Mouse (Mus musculus): Measurements from ENCODE around the gene 4930415O20Rik. TPM values are rescaled to one million over a fixed set of nuclear protein-coding genes. Genes with fewer than 3 reads are reported as not detected.

4930415O20Rik gene
- polyA plus RNA-seq, 1 experiment = 0.46 TPM

DNA sequence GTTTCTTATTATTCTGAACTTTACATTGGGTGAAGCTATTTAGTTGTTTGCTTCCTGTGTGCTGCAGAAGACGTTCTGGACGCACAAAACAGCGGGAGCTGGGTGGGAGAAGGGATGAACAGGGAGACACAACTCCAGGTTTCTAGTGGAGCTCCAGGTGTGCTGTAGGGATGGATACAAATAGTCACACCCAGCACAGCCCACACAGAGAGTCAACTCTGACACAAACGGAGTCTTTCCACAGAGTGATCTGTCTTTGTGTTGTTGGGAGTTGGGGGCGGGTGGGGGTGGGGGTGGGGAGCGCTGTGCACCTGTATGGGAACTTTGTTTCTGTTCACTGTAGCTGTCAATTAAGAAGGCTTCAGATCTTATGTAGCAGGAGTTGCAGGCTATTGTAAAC is 51.9 kb downstream of the 4930415O20Rik start:
- H3K4me1 ChIP-seq (ENCODE audit: control insufficient read depth, insufficient read depth, insufficient read length, low read length) = peaks cover 9% of the 10 kb centered on the region; the same call in 1 of the 2 replicates
- H3K36me3 ChIP-seq (ENCODE audit: control insufficient read depth, insufficient read depth, low read length) = no peaks in the 10 kb centered on the region
- WGBS = 62% methylated on average over 6 of the region's 6 CpGs
- TF ChIP-seq CTCF (IDR thresholded peaks at IDR 0.05; ENCODE audit: extremely low read depth, insufficient read length, insufficient replicate concordance, low read depth, low read length) = no peak
- no peak for TF ChIP-seq POLR2A (IDR thresholded peaks at IDR 0.05; ENCODE audit: low read depth, low read length)
- H3K4me3 ChIP-seq (ENCODE audit: low read depth, low read length) = no peak overlapping the region
- no peaks in the 10 kb centered on the region for H3K27me3 ChIP-seq (ENCODE audit: control insufficient read depth, insufficient read depth, low read length)
- H3K27ac ChIP-seq (ENCODE audit: insufficient read depth, low read depth, low read length) = no peak overlapping the region

DNA sequence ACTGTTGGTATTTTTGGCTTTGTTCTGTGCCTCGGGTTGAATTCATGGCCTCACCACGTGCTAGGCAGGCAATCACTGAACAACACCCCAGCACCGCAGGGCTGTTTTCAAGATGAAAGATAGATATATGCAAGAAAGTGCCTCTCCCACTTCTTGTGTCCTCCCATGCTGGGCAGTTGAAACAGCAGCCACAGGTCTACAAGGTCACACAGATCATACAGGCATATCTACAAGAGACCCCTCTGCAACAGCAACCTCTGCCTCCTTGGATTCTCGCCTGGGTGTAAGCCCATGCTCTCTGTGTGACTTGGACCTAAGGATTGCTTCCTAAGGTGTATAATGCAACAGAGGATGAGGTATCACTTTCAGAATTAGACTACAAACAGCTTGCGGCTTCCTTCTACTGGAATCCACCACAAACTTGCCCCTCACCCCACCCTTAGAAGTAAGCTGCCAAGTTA is 52.6 kb downstream of the 4930415O20Rik start:
- TF ChIP-seq POLR2A (IDR thresholded peaks at IDR 0.05; ENCODE audit: low read depth, low read length) = no peak
- no peak for TF ChIP-seq CTCF (IDR thresholded peaks at IDR 0.05; ENCODE audit: extremely low read depth, insufficient read length, insufficient replicate concordance, low read depth, low read length)
- Histone ChIP-seq H3K36me3 (ENCODE audit: control insufficient read depth, insufficient read depth, low read length) (no peaks in the 10 kb centered on the region), H3K27ac (ENCODE audit: insufficient read depth, low read depth, low read length) (peak overlapping the region; percentile 31; the same call in 1 of the 2 replicates), H3K27me3 (ENCODE audit: control insufficient read depth, insufficient read depth, low read length) (no peaks in the 10 kb centered on the region), H3K4me3 (ENCODE audit: low read depth, low read length) (no peak overlapping the region), H3K4me1 (ENCODE audit: control insufficient read depth, insufficient read depth, insufficient read length, low read length) (peaks cover 9% of the 10 kb centered on the region; the same call in 1 of the 2 replicates)
- 46% methylated on average over 5 of the region's 5 CpGs for WGBS

GRCm38 (mm10) chr15:98626078-98626477 is 55.3 kb downstream of the 4930415O20Rik start:
- Histone ChIP-seq H3K4me3 (ENCODE audit: low read depth, low read length) (no peak overlapping the region), H3K27ac (ENCODE audit: insufficient read depth, low read depth, low read length) (peak overlapping the region; percentile 31), H3K27me3 (ENCODE audit: control insufficient read depth, insufficient read depth, low read length) (no peaks in the 10 kb centered on the region), H3K4me1 (ENCODE audit: control insufficient read depth, insufficient read depth, insufficient read length, low read length) (peaks cover 9% of the 10 kb centered on the region), H3K36me3 (ENCODE audit: control insufficient read depth, insufficient read depth, low read length) (no peaks in the 10 kb centered on the region)
- no peak for TF ChIP-seq CTCF (IDR thresholded peaks at IDR 0.05; ENCODE audit: extremely low read depth, insufficient read length, insufficient replicate concordance, low read depth, low read length)
- no peak for TF ChIP-seq POLR2A (IDR thresholded peaks at IDR 0.05; ENCODE audit: low read depth, low read length)
- WGBS = 7% methylated on average over 8 of the region's 8 CpGs

DNA sequence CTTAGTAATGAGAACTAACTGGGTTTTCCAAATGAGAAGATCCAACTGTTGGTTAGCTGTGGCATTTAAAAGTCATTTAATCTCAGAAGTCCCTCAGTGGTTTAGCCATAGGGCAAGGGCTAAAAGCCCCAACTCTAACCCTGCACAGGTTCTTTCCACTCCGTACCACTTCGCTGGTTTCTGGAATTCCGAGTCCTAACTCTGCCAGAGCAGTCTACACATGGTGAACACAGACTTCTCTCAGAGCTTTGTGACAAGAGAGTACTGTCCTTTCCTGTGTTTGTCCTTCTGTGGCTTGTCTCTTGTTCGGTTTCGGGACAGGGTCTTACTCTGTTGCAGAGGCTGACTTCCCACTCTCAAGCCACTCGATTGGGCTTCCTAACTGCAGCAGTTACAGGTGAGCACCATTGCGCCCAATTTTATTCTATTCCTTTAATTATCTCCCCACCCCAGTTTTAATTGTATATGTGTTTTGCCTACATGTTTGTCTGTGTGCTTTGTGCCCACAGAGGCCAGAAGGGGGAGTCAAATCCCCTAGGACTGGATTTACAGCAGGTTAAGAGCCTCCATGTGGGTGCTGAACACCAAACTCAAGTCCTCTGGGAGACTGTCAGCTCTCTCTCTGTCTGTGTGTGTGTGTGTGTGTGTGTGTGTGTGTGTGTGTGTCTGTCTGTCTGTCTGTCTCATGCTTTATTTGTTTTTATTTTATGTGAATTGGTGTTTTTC is 55.8 kb downstream of the 4930415O20Rik start:
- no peak for TF ChIP-seq CTCF (IDR thresholded peaks at IDR 0.05; ENCODE audit: extremely low read depth, insufficient read length, insufficient replicate concordance, low read depth, low read length)
- no peak for TF ChIP-seq POLR2A (IDR thresholded peaks at IDR 0.05; ENCODE audit: low read depth, low read length)
- H3K36me3 ChIP-seq (ENCODE audit: control insufficient read depth, insufficient read depth, low read length) = no peaks in the 10 kb centered on the region
- 82% methylated on average over 7 of the region's 7 CpGs for WGBS
- no peak overlapping the region for H3K4me3 ChIP-seq (ENCODE audit: low read depth, low read length)
- no peaks in the 10 kb centered on the region for H3K27me3 ChIP-seq (ENCODE audit: control insufficient read depth, insufficient read depth, low read length)
- H3K4me1 ChIP-seq (ENCODE audit: control insufficient read depth, insufficient read depth, insufficient read length, low read length) = peaks cover 11% of the 10 kb centered on the region
- peak overlapping the region; percentile 4; the same call in 1 of the 2 replicates for H3K27ac ChIP-seq (ENCODE audit: insufficient read depth, low read depth, low read length)

DNA sequence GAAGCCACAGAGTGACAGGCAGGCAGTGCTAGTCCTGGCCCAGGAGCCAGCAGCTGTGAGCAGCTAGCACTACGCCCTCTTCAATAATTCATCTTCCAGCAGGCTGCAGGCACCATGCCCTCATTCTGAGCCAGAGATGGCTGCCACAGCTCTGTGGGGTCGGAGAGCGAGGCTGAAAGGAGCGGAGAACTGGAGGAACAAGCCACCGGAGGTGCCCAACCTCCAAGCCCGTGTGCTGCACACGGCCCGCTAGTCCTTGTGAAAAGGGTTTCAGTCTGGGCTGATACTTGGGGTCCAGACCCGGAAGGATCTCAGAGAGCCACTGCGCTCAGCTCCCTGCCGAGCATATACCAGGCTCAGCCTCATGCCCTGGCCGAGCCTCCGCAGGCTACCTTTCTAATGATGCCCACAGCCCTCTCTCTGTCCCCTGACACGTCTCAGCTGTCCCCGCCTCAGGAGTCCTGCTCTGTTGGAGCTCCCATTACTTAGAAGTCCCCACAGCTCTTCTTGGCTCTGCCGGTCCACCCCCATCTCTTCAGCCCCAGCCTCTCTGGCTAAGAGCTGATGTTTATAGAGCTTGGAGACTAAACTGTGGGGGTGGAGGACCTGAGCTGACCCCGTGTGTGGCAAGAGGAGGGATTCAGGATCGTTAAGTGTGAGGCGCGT is 57.9 kb downstream of the 4930415O20Rik start:
- TF ChIP-seq POLR2A (IDR thresholded peaks at IDR 0.05; ENCODE audit: low read depth, low read length) = no peak
- no peak for TF ChIP-seq CTCF (IDR thresholded peaks at IDR 0.05; ENCODE audit: extremely low read depth, insufficient read length, insufficient replicate concordance, low read depth, low read length)
- H3K4me3 ChIP-seq (ENCODE audit: low read depth, low read length) = peak overlapping the region; percentile 10
- 52% methylated on average over 20 of the region's 20 CpGs for WGBS

GRCm38 (mm10) chr15:98629464-98629863 is 58.7 kb downstream of the 4930415O20Rik start:
- Histone ChIP-seq H3K36me3 (ENCODE audit: control insufficient read depth, insufficient read depth, low read length) (no peaks in the 10 kb centered on the region), H3K4me1 (ENCODE audit: control insufficient read depth, insufficient read depth, insufficient read length, low read length) (peaks cover 12% of the 10 kb centered on the region), H3K27me3 (ENCODE audit: control insufficient read depth, insufficient read depth, low read length) (peaks cover 1% of the 10 kb centered on the region), H3K27ac (ENCODE audit: insufficient read depth, low read depth, low read length) (no peak overlapping the region), H3K4me3 (ENCODE audit: low read depth, low read length) (no peak overlapping the region)
- no peak for TF ChIP-seq POLR2A (IDR thresholded peaks at IDR 0.05; ENCODE audit: low read depth, low read length)
- no peak for TF ChIP-seq CTCF (IDR thresholded peaks at IDR 0.05; ENCODE audit: extremely low read depth, insufficient read length, insufficient replicate concordance, low read depth, low read length)
- 77% methylated on average over 6 of the region's 6 CpGs for WGBS

More for the DNA sequence above, 57.9 kb downstream of the 4930415O20Rik start:
- peaks cover 9% of the 10 kb centered on the region for H3K4me1 ChIP-seq (ENCODE audit: control insufficient read depth, insufficient read depth, insufficient read length, low read length)
- no peaks in the 10 kb centered on the region; the same call in none of the 2 replicates for H3K27me3 ChIP-seq (ENCODE audit: control insufficient read depth, insufficient read depth, low read length)
- H3K27ac ChIP-seq (ENCODE audit: insufficient read depth, low read depth, low read length) = peak overlapping the region; percentile 29; the same call in 1 of the 2 replicates
- H3K36me3 ChIP-seq (ENCODE audit: control insufficient read depth, insufficient read depth, low read length) = no peaks in the 10 kb centered on the region

DNA sequence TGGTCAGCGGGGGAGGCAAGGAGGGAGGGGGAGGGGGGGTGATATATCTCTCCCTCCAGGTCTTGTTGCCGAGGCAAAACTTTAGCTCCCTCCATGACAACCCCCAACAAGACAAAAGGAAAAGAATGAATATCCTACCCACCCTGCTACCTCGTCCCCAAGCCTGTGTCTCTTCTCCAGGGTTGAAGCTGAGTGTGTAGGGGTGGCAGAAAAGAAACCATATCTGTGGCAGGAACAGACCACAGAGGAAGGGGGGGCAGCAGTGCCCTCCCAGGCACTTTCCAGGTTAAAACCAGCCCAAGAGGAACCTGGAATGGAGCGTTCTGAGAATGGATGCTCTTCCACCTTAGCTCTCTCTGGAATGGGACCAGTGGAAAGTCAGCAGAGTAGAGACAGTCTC is 59.7 kb downstream of the 4930415O20Rik start, which contains the start of gene Cacnb3:
Cacnb3 (plus strand) TSS at position 301 of the 400 bp plus-strand sequence.
- Histone ChIP-seq H3K27me3 (ENCODE audit: control insufficient read depth, insufficient read depth, low read length) (peaks cover 11% of the 10 kb centered on the region), H3K4me3 (ENCODE audit: low read depth, low read length) (peak within 1 kb of the TSS; percentile 60), H3K36me3 (ENCODE audit: control insufficient read depth, insufficient read depth, low read length) (no peaks in the 10 kb centered on the region), H3K27ac (ENCODE audit: insufficient read depth, low read depth, low read length) (no peak within 1 kb of the TSS), H3K4me1 (ENCODE audit: control insufficient read depth, insufficient read depth, insufficient read length, low read length) (peaks cover 14% of the 10 kb centered on the region)
- TF ChIP-seq CTCF (IDR thresholded peaks at IDR 0.05; ENCODE audit: extremely low read depth, insufficient read length, insufficient replicate concordance, low read depth, low read length) = no peak
- no peak for TF ChIP-seq POLR2A (IDR thresholded peaks at IDR 0.05; ENCODE audit: low read depth, low read length)
- 62% methylated on average over 4 of the region's 4 CpGs for WGBS

Data from small intestine, adult 2 months (tissue).